Mouse (Mus musculus): Measurements from ENCODE around the gene Gm42742. TPM values are rescaled to one million over a fixed set of nuclear protein-coding genes. Genes with fewer than 3 reads are reported as not detected.
A peak's percentile ranks its signal among the peaks of the same experiment; 100 is the strongest.

The Gm42742 gene
- polyA plus RNA-seq, 1 experiment from 2014 or later, result 50.8 TPM

DNA sequence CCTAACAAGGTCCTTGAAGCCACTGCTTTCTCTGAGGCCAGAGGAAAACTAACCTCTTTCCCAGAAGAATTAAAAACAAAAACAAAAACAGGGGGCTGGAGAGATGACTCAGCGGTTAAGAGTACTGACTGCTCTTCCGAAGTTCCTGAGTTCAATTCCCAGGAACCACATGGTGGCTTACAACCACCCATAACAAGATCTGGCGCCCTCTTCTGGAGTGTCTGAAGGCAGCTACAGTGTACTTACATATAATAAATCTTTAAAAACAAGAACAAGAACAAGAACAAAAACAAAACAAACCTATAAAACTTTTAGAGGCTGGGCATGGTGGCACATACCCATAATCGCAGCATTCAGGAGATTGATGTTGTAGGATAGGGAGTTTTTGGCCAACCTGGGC, 24.4 kb downstream of the Gm42742 start:
- WGBS, result 77% methylated on average over 4 of the region's 4 CpGs
- Histone ChIP-seq H3K36me3 (peaks cover 12% of the 10 kb centered on the region), H3K9ac (no peak overlapping the region), H3K4me3 (no peak overlapping the region), H3K9me3 (replicated peaks) (0 out of 2 replicates have a peak, but pooled peaks cover 4% of the 10 kb centered on the region), H3K4me1 (replicated peaks) (no peaks in the 10 kb centered on the region), H3K27me3 (replicated peaks) (no peaks in the 10 kb centered on the region), H3K27ac (ENCODE audit: poor library complexity, severe bottlenecking) (no peak overlapping the region), H3K4me2 (no peak overlapping the region)
- ATAC-seq (ENCODE audit: insufficient number of reproducible peaks, low FRiP score), result no peak

DNA sequence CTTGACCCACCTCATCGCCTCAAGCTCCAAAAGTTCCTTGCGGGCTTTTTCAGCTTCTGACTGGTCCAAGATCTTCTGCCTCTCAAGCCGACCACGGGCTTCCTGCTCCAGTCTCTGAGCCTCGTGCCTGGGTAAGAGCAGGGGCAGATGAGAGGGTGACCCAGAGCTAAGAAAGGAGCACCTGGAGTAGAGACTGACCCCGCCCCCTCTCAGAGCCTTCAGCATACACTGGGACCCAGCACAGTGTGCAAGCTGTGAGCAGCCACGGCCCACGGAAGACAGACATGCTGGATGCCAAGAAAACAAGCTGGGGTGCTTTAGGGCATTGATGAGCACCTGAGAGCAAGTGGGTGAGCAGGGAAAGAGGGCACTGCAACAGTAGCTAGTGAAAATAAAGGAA, 32.1 kb downstream of the Gm42742 start:
- 70% methylated on average over 8 of the region's 8 CpGs for WGBS
- Histone ChIP-seq H3K4me2 (no peak overlapping the region), H3K36me3 (no peaks in the 10 kb centered on the region), H3K4me1 (replicated peaks) (no peaks in the 10 kb centered on the region), H3K9ac (no peak overlapping the region), H3K27me3 (replicated peaks) (0 out of 2 replicates have a peak, but pooled peaks cover 4% of the 10 kb centered on the region), H3K9me3 (replicated peaks) (no peaks in the 10 kb centered on the region), H3K4me3 (no peak overlapping the region), H3K27ac (ENCODE audit: poor library complexity, severe bottlenecking) (no peak overlapping the region)
- no peak for ATAC-seq (ENCODE audit: insufficient number of reproducible peaks, low FRiP score)

DNA sequence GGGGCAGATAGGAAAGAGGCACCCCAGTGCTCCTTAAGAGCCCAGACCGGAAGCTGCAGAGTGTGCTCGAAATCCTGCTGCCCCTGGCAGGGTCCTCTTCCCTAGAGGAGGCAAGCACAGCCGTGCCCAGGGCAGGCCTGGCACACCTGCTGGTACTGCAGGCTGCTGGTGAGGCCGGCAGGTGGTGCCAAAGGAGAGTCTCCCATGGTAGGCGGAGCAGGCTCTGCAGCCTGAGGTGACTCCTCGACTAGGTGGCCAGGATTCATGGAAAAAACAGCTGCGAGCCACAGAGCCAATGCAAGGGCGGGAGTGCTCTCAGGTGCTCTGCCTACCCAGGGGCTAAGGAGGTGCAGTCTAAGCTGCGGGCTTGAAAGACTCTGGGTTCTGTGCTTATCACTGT, 34.6 kb downstream of the Gm42742 start:
- H3K4me3 ChIP-seq, result no peak overlapping the region
- H3K4me1 ChIP-seq (replicated peaks), result no peaks in the 10 kb centered on the region
- no peaks in the 10 kb centered on the region for H3K9me3 ChIP-seq (replicated peaks)
- no peak overlapping the region for H3K27ac ChIP-seq (ENCODE audit: poor library complexity, severe bottlenecking)
- peaks cover 2% of the 10 kb centered on the region; the same call in 1 of the 2 replicates for H3K36me3 ChIP-seq
- WGBS, result 42% methylated on average over 9 of the region's 9 CpGs
- H3K9ac ChIP-seq, result no peak overlapping the region
- no peak overlapping the region for H3K4me2 ChIP-seq
- H3K27me3 ChIP-seq (replicated peaks), result 0 out of 2 replicates have a peak, but pooled peaks cover 4% of the 10 kb centered on the region
- no peak; the same call in 1 of the 2 replicates for ATAC-seq (ENCODE audit: insufficient number of reproducible peaks, low FRiP score)

DNA sequence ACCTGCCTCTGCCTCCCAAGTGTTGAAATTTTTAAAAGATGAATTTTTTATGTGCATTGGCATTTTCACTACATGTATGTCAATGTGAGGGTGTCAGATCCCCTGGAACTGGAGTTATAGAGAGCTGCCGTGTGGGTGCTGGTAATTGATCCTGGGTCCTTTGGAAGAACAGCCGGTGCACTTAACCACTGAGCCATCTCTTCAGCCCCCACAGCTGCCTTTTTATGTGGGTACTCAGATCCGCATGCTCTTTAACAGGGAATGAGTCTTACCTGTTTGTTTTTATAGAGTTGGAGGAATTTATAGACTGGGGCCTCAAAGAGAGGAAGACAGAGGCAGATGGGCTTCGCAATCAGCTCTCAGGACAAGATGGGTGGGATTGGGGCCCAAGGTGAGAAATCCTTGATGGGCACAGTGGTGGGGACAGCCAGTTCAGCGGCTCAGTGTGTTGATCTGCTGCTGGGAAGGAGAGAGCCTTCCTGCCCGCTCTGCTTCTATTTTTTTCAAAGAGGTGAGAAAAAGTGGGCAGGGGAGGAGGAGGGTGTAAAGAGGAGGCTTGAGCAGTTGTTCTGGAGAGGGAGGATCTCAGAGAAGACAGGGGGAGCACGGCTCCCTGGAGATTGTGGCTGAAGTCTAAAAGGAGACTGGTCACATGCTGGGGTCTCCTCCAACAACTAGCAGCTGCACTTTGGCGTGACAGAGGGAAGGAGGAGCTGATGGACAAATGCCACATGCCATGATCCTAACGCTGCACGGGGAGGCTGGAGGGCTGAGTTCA, 36.0 kb downstream of the Gm42742 start:
- Histone ChIP-seq H3K27ac (ENCODE audit: poor library complexity, severe bottlenecking) (no peak overlapping the region), H3K4me2 (no peak overlapping the region), H3K9me3 (replicated peaks) (no peaks in the 10 kb centered on the region), H3K4me3 (no peak overlapping the region), H3K27me3 (replicated peaks) (0 out of 2 replicates have a peak, but pooled peaks cover 4% of the 10 kb centered on the region), H3K9ac (no peak overlapping the region), H3K4me1 (replicated peaks) (no peaks in the 10 kb centered on the region), H3K36me3 (peaks cover 15% of the 10 kb centered on the region)
- 36% methylated on average over 10 of the region's 10 CpGs for WGBS
- no peak for ATAC-seq (ENCODE audit: insufficient number of reproducible peaks, low FRiP score)

- ATAC-seq (ENCODE audit: insufficient number of reproducible peaks, low FRiP score), result no peak
- H3K4me1 ChIP-seq (replicated peaks), result no peaks in the 10 kb centered on the region
- no peak overlapping the region for H3K27ac ChIP-seq (ENCODE audit: poor library complexity, severe bottlenecking)
- H3K4me3 ChIP-seq, result no peak overlapping the region
- peaks cover 32% of the 10 kb centered on the region for H3K36me3 ChIP-seq
- H3K9me3 ChIP-seq (replicated peaks), result no peaks in the 10 kb centered on the region
- no peak overlapping the region for H3K9ac ChIP-seq
- WGBS, result 80% methylated on average over 7 of the region's 7 CpGs
- H3K27me3 ChIP-seq (replicated peaks), result 0 out of 2 replicates have a peak, but pooled peaks cover 4% of the 10 kb centered on the region
- H3K4me2 ChIP-seq, result no peak overlapping the region
Observed at GRCm38 (mm10) chr7:126983113-126983512, 37.8 kb downstream of the Gm42742 start.

DNA sequence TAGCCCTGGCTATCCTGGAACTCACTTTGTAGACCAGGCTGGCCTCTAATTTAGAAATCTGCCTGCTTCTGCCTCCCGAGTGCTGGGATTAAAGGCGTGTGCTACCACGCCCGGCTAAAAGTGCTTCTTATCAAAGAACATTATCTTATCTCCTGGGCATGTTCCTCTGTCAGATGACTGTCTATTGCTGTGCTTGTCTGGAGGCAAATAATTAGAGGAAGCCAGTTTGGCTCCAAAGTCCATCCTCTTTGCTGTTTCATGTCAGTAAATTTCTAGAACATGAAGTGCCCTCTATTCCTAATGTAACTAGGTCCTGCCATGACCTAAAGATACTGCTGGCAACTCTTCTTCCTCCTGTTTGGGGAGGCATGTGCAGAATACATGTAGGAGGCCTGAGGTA, 38.8 kb downstream of the Gm42742 start:
- Histone ChIP-seq H3K9ac (no peak overlapping the region), H3K4me2 (no peak overlapping the region), H3K27me3 (replicated peaks) (0 out of 2 replicates have a peak, but pooled peaks cover under 1% of the 10 kb centered on the region), H3K9me3 (replicated peaks) (no peaks in the 10 kb centered on the region), H3K4me1 (replicated peaks) (peaks cover 3% of the 10 kb centered on the region), H3K4me3 (no peak overlapping the region), H3K36me3 (peaks cover 35% of the 10 kb centered on the region), H3K27ac (ENCODE audit: poor library complexity, severe bottlenecking) (no peak overlapping the region)
- no peak for ATAC-seq (ENCODE audit: insufficient number of reproducible peaks, low FRiP score)
- 71% methylated on average over 4 of the region's 4 CpGs for WGBS

- 73% methylated on average over 2 of the region's 2 CpGs for WGBS
- Histone ChIP-seq H3K27ac (ENCODE audit: poor library complexity, severe bottlenecking) (no peak overlapping the region), H3K9ac (no peak overlapping the region), H3K27me3 (replicated peaks) (no peaks in the 10 kb centered on the region), H3K4me3 (no peak overlapping the region), H3K9me3 (replicated peaks) (no peaks in the 10 kb centered on the region), H3K4me2 (no peak overlapping the region), H3K36me3 (peaks cover 35% of the 10 kb centered on the region), H3K4me1 (replicated peaks) (peaks cover 6% of the 10 kb centered on the region)
- no peak for ATAC-seq (ENCODE audit: insufficient number of reproducible peaks, low FRiP score)
Observed at GRCm38 (mm10) chr7:126981601-126982000, 39.3 kb downstream of the Gm42742 start.

DNA sequence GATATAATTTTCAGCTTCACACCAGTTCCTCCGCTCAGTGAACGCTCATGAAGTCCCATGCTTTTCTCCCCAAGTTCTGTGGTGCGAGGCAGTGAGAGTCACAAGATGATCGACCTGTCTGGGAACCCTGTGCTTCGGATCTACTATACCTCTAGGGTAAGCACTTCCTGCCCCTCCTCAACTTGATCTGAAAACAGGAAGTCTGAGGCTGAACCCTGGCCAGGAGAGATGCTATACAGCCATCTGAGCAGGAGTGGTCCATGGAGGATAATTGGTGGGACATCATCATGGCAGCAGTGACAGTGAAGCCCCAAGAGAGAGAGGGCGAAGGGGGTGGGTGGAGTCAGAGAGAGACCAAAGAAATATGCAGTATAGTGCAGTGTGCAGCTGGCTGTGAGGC, 42.1 kb downstream of the Gm42742 start:
- 90% methylated on average over 6 of the region's 6 CpGs for WGBS

DNA sequence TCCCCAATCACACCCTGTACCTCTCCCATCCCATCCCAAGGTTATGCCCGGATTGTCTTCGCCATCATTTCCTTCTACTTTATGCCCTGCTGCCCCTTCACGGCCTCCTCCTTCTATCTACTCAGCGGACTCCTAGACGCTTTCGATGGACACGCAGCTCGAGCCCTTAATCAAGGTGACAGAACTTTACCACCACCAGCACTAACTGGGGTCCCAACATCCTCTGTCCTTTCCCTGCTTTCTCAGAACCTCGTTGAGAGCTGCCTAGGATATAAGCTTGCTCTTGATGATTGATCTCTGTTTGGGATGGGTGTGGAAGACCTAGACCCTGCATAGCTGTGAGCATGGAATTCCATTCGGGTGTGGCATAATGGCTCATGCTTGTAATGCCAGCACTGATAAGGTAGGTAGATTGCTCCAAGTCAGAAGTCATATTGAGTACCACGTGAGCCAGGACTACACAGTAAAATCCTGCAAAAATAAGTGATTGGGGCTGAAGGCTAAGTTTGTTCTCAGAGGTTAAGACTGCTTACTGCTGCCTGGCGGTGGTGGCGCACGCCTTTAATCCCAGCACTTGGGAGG, 43.9 kb downstream of the Gm42742 start:
- Histone ChIP-seq H3K4me1 (replicated peaks) (peaks cover 10% of the 10 kb centered on the region), H3K27me3 (replicated peaks) (no peaks in the 10 kb centered on the region), H3K9me3 (replicated peaks) (no peaks in the 10 kb centered on the region), H3K27ac (ENCODE audit: poor library complexity, severe bottlenecking) (peak overlapping the region; percentile 86), H3K9ac (peak overlapping the region; percentile 93), H3K4me2 (peak overlapping the region; percentile 83), H3K4me3 (peak overlapping the region; percentile 85), H3K36me3 (peaks cover 35% of the 10 kb centered on the region)
- 22% methylated on average over 14 of the region's 14 CpGs for WGBS
- no peak for ATAC-seq (ENCODE audit: insufficient number of reproducible peaks, low FRiP score)

More for the DNA sequence above, 42.1 kb downstream of the Gm42742 start:
- no peak for ATAC-seq (ENCODE audit: insufficient number of reproducible peaks, low FRiP score)
- no peak overlapping the region for H3K9ac ChIP-seq
- H3K4me3 ChIP-seq, result no peak overlapping the region
- no peak overlapping the region for H3K27ac ChIP-seq (ENCODE audit: poor library complexity, severe bottlenecking)
- peaks cover 10% of the 10 kb centered on the region for H3K4me1 ChIP-seq (replicated peaks)
- no peak overlapping the region for H3K4me2 ChIP-seq
- H3K9me3 ChIP-seq (replicated peaks), result no peaks in the 10 kb centered on the region
- H3K27me3 ChIP-seq (replicated peaks), result no peaks in the 10 kb centered on the region
- peaks cover 35% of the 10 kb centered on the region for H3K36me3 ChIP-seq

GRCm38 (mm10) chr7:126975950-126976866, 44.7 kb downstream of the Gm42742 start, which contains the start of gene Cdiptos:
Cdiptos (minus strand) TSS chr7:126976098.
- Histone ChIP-seq H3K36me3 (peaks cover 33% of the 10 kb centered on the region), H3K27ac (ENCODE audit: poor library complexity, severe bottlenecking) (peak within 1 kb of the TSS; percentile 86), H3K9ac (peak within 1 kb of the TSS; percentile 93), H3K9me3 (replicated peaks) (no peaks in the 10 kb centered on the region), H3K27me3 (replicated peaks) (no peaks in the 10 kb centered on the region), H3K4me3 (peak within 1 kb of the TSS; percentile 85), H3K4me2 (peak within 1 kb of the TSS; percentile 83), H3K4me1 (replicated peaks) (peaks cover 10% of the 10 kb centered on the region)
- under 1% methylated on average over 55 of the region's 55 CpGs for WGBS
- ATAC-seq (ENCODE audit: insufficient number of reproducible peaks, low FRiP score), result peak; percentile 94

DNA sequence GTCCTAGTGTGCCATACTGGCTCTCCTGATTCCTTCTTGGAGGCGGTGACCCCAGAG, 45.2 kb downstream of the Gm42742 start, which contains the start of gene Cdipt:
Cdipt (plus strand) TSS at position 22 of the 57 bp plus-strand sequence.
- ATAC-seq (ENCODE audit: insufficient number of reproducible peaks, low FRiP score), result no peak
- peak within 1 kb of the TSS; percentile 83 for H3K4me2 ChIP-seq
- H3K4me1 ChIP-seq (replicated peaks), result peaks cover 10% of the 10 kb centered on the region
- WGBS, result 0% methylated on average over 1 of the region's 1 CpGs
- H3K4me3 ChIP-seq, result peak within 1 kb of the TSS; percentile 85
- H3K27ac ChIP-seq (ENCODE audit: poor library complexity, severe bottlenecking), result peak within 1 kb of the TSS; percentile 86
- H3K9me3 ChIP-seq (replicated peaks), result no peaks in the 10 kb centered on the region
- H3K36me3 ChIP-seq, result peaks cover 28% of the 10 kb centered on the region
- H3K9ac ChIP-seq, result peak within 1 kb of the TSS; percentile 93
- H3K27me3 ChIP-seq (replicated peaks), result no peaks in the 10 kb centered on the region
